Comparison of ENCODE assay signal across 20 mouse cellular contexts in the genomic region with DNA sequence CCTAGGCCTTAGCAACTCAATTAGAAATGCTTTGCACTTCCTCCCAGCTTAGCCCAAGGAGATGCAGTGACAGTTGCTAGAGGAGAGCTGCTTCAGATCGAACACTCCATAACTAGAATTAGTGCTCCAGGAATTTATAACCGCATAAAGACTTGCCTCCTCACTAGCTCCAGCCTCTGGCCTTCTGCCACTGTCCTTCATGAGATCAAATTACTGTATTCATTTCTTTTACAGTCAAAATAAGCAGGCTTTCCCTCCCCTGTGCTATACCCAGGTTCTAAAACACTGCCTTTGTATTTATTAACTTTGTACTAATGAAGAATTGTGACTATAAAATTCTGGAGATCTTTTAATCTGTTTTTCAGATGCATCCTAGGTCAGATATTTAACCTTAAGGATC.
DNase-seq lines count a peak whose midpoint lies in the region; ATAC-seq and TF ChIP-seq lines count a peak whose summit lies in the region.
"Had no signal": no experiment of that assay in that cellular context is flagged by ENCODE, and none has a peak within 500 bp of the region (broad histone marks: within the 10 kb centered on the region; RNA-seq: fewer than 3 reads in every experiment).

No protein-coding gene starts in this region.

- WGBS in kidney, embryonic 15.5 days, result 25% methylated on average over 2 of the region's 2 CpGs

- 0 out of 2 replicates have a peak overlapping the region, but pooled peaks have one; percentile 6 for H3K27ac ChIP-seq in kidney, embryonic 15.5 days
- H3K27ac ChIP-seq: embryonic facial prominence, embryonic 13.5 days; forebrain, embryonic 15.5 days; heart, embryonic 10.5 days; hindbrain, embryonic 12.5 days; hindbrain, postnatal 0 days had no signal

- peaks cover 3% of the 10 kb centered on the region; the same call in 1 of the 2 replicates for H3K4me1 ChIP-seq in kidney, embryonic 15.5 days
- H3K4me1 ChIP-seq: embryonic facial prominence, embryonic 13.5 days; forebrain, embryonic 15.5 days; heart, embryonic 10.5 days; hindbrain, embryonic 12.5 days had no signal

- no peaks in the 10 kb centered on the region for H3K36me3 ChIP-seq in kidney, embryonic 15.5 days
- H3K36me3 ChIP-seq: embryonic facial prominence, embryonic 13.5 days; forebrain, embryonic 15.5 days; heart, embryonic 10.5 days; hindbrain, embryonic 12.5 days had no signal

- no peak for DNase-seq in kidney, postnatal 25 days
- DNase-seq in kidney, postnatal 14 days, result peak; percentile 11
- DNase-seq in kidney, adult 18-20 months, result no peak
- peak; percentile 25 for DNase-seq in Muller cell, postnatal 12 days (ENCODE audit: inconsistent ontology term)
- DNase-seq in brain, embryonic 14.5 days (ENCODE audit: low read depth), result peak; percentile 40
- no peak for DNase-seq in gastrocnemius, postnatal 36 days
- DNase-seq: adrenal gland, adult 8-10 months; cerebellum, adult 11-12 months; cerebellum, adult 9-10 months; cerebellum, postnatal 25 days; heart, adult 18-20 months; heart, postnatal 10 days; heart, postnatal 4 days had no signal

- H3K9me3 ChIP-seq in kidney, embryonic 15.5 days (replicated peaks), result no peaks in the 10 kb centered on the region
- H3K9me3 ChIP-seq: embryonic facial prominence, embryonic 13.5 days; forebrain, embryonic 15.5 days; heart, embryonic 10.5 days; hindbrain, embryonic 12.5 days had no signal

- no peak overlapping the region for H3K4me3 ChIP-seq in kidney, embryonic 15.5 days (replicated peaks)
- H3K4me3 ChIP-seq: embryonic facial prominence, embryonic 13.5 days; forebrain, embryonic 15.5 days; heart, embryonic 10.5 days; hindbrain, embryonic 12.5 days had no signal

- TF ChIP-seq POLR2A in brain, embryonic 14.5 days (IDR thresholded peaks at IDR 0.05; ENCODE audit: borderline replicate concordance, extremely low read depth, insufficient read depth, insufficient read length, poor library complexity, severe bottlenecking), result no peak

- H3K4me2 ChIP-seq in kidney, embryonic 15.5 days, result no peak overlapping the region
- H3K4me2 ChIP-seq: embryonic facial prominence, embryonic 13.5 days; forebrain, embryonic 15.5 days; hindbrain, embryonic 12.5 days had no signal

- TF ChIP-seq CTCF in brain, embryonic 14.5 days (IDR thresholded peaks at IDR 0.05; ENCODE audit: borderline replicate concordance, extremely low read depth, insufficient read depth, insufficient read length), result no peak

- H3K9ac ChIP-seq in kidney, embryonic 15.5 days, result no peak overlapping the region
- H3K9ac ChIP-seq: embryonic facial prominence, embryonic 13.5 days; forebrain, embryonic 15.5 days; hindbrain, embryonic 12.5 days had no signal

- ATAC-seq in kidney, embryonic 15.5 days (replicated peaks; ENCODE audit: low FRiP score), result 0 out of 2 replicates have a peak, but pooled peaks have one; percentile 46
- ATAC-seq: forebrain, embryonic 15.5 days; hindbrain, postnatal 0 days had no signal

- H3K27me3 ChIP-seq in kidney, embryonic 15.5 days, result no peaks in the 10 kb centered on the region
- H3K27me3 ChIP-seq: CH12.LX; embryonic facial prominence, embryonic 13.5 days; forebrain, embryonic 15.5 days; hindbrain, embryonic 12.5 days had no signal

- intact Hi-C loops in gastrocnemius, postnatal 36 days (cut with DNase I), result no loop called here

Comparison
In these comparisons a context has a peak if more than half of its experiments do, and no peak if none do; other contexts are left out.
1. DNase-seq: peak in kidney, postnatal 14 days (single experiment), Muller cell, postnatal 12 days (single experiment) and brain, embryonic 14.5 days (single experiment); none in kidney, postnatal 25 days (0 of 2), kidney, adult 18-20 months (single experiment) and gastrocnemius, postnatal 36 days (0 of 2).